Mouse (Mus musculus) gastrocnemius, postnatal 4 days (tissue): ENCODE measurements around the gene Uck1. TPM values are rescaled to one million over a fixed set of nuclear protein-coding genes. Genes with fewer than 3 reads are reported as not detected.

ENCODE experiments used
- DNase-seq, 2 experiments: peaks; one replicate each; pipeline ENCODE4 v3.0.0; 2021 to 2022; ENCODE audit warnings: low spot score in 2 of 2, mixed read lengths in 2 of 2
- total RNA-seq, 2 experiments: library from RNA; stranded (reverse); gene quantifications; 2 replicates each; pipeline ENCODE4 v1.2.3; 2021

Uck1 gene
- total RNA-seq, 2 experiments from 2014 or later = 24.5 to 27.2 TPM

- no peak for DNase-seq
Measured at GRCm38 (mm10) chr2:32275823-32276222, 15.9 kb upstream of the Uck1 start.

GRCm38 (mm10) chr2:32260635-32261034, 676 bp upstream of the Uck1 start:
- no peak for DNase-seq

DNA sequence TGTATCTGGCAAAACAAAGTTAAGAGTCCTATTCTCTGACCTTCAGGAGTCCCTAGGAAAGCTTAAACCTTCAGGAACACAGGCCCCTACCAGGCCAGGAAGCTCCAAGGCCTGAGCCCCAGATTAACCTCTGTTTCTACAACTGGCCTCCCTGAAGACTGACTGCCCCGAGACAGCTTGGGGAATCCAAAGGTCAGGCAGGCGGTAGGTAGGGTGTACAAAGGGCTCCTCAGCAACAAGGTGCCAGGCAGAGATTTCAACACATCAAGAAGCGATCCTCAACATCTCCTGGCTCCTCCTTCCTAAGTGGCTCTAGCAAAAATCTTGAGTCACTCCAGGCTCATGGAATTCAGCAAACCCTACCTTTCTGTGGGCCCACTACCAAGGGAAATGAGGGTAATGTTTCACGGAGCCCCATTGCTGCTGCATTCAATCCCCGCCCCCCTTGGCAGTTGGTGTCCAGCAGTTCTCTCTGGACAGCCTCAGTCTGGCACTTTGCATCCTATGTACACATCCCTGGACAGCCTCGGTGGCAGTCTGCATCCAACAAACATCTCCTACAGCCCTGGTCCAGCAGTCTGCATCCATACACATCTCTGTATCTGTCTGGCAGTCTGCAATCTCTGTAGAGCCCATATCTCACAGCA, 949 bp downstream of the Uck1 start:
- DNase-seq = no peak

DNA sequence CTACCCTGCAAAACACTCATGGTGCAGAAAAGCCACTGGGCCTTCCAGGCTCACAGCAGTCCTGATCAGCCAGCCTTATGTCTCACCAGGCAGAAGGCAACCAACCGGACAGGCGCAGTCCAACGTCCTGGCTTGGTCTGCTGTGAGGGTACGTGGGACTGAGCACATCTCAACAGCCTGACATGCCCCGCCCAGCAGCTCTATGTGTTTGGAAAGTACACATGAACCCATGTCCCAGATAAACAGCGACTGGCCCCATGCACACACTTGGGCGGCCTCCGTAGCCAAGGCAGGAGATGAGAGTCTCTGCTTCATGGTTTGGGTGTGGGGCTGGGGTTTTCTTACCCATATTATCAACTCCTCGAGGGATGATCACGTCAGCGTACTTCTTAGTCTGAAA, 3.7 kb downstream of the Uck1 start:
- DNase-seq = no peak

- no peak for DNase-seq
Measured at GRCm38 (mm10) chr2:32254563-32254962, 5.4 kb downstream of the Uck1 start.

- no peak for DNase-seq
Measured at GRCm38 (mm10) chr2:32253352-32253751, 6.6 kb downstream of the Uck1 start.

DNA sequence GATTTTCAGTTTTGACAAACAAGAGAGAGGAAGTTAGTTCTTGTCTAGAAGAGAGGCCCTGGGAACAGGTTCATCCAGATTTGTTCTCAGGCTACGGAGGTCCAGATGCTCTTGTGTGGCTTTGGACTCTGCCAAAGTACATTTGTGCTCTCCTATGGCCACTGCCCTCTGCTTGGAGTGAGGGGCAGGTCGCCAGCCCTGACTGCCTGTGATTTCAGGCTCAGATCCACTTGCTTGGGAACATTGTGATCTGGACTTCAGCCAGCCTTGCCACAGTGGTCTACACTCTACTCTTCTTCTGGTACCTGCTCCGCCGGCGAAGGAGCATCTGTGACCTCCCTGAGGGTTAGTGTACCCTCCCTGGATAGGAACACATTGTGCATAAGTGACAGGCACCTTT, 7.3 kb downstream of the Uck1 start:
- DNase-seq = no peak

GRCm38 (mm10) chr2:32251791-32252527, 8.0 kb downstream of the Uck1 start:
- DNase-seq = no peak

GRCm38 (mm10) chr2:32248377-32249361, 11.3 kb downstream of the Uck1 start:
- peak in 1 of 2 experiments; percentile 58 for DNase-seq

- DNase-seq = no peak
Measured at GRCm38 (mm10) chr2:32246741-32247140, 13.2 kb downstream of the Uck1 start.

DNA sequence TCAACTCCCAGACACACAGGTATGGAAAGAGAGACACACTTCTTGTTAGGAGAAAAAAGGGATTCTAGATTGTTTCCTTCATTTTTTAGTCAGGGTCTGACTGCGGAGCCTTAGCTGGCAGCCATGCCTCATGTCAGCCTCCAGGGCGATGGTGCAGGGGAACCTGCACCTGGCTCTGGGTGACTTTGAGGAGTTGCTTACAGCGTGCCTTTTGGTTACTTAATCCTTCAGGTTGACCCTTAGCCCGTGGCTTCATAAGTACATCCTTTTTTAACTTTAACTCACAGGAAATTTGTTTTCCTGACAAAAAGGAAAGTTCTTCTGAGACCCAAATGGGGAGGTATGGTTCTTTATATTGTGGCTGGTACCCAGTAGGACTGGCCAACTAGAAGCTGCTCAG, 17.0 kb downstream of the Uck1 start:
- no peak for DNase-seq

DNA sequence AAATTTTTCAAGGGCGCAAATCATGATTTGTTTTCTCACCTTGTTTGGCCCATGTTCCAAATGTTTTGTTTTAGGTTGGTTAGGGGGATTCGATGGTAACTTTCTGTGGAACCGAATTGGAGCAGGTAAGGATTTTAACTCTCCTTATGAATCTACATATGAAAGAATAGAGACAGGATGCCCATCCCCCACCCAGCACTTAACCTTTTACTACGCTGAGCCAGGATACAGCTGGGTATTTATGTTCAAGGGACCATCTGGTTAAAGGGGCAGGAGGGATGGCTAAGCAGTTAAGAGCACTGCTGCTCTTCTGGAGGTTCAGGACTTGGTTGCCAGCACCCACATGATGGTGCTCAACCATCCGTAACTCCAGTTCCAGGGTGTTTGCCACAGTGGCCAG, 19.4 kb downstream of the Uck1 start:
- DNase-seq = no peak

GRCm38 (mm10) chr2:32238708-32239435, 21.1 kb downstream of the Uck1 start:
- DNase-seq = no peak

GRCm38 (mm10) chr2:32237571-32237970, 22.4 kb downstream of the Uck1 start:
- no peak for DNase-seq

- peak in 1 of 2 experiments; percentile 59 for DNase-seq
Measured at GRCm38 (mm10) chr2:32236760-32237487, 23.0 kb downstream of the Uck1 start.

GRCm38 (mm10) chr2:32235886-32236759, 23.8 kb downstream of the Uck1 start, which contains the start of gene Pomt1:
Gene Pomt1, plus strand, starts transcription at chr2:32236590.
- peak; percentile 72 to 91 for DNase-seq

- no peak for DNase-seq
Measured at GRCm38 (mm10) chr2:32235433-32235832, 24.5 kb downstream of the Uck1 start.

DNA sequence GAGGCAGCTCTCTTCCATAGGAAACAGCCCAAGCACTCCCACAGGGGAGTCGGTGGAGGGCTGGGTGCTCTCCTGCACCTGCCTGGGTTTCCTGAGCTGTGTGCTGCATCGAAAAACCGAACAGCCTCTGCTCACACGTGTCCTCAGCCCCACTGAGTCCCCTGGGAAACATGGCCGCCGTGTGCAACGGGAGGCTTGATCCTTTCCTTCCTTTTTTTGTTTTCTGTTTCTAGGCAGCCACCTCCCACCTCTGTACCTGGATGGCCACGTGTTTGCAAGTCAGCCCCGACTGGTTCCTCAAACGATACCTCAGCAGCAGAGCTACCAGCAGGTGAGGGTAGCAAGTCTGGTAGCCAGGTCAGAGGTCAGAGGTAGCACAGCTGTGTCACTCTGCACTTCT, 37.9 kb downstream of the Uck1 start:
- no peak for DNase-seq

GRCm38 (mm10) chr2:32221577-32221976, 38.4 kb downstream of the Uck1 start:
- DNase-seq = no peak
